Mouse (Mus musculus) forebrain, embryonic 15.5 days (tissue): ENCODE data around the gene Ezh1. TPM values are rescaled to one million over a fixed set of nuclear protein-coding genes. Genes with fewer than 3 reads are reported as not detected.

Experiments
- ATAC-seq: fragments of 200-750 bp; cut with Nextera tagmentation; replicated peaks from 2 replicates; pipeline ENCODE4 v1.8.0; 2017; ENCODE audit warnings: mild to moderate bottlenecking, moderate TSS enrichment, moderate library complexity
- H3K27ac ChIP-seq: fragments of 300-500 bp; sonication (generic); replicated peaks from 2 replicates; pipeline ENCODE4 v1.5.1; 2015; ENCODE audit warnings: mild to moderate bottlenecking, inconsistent platforms
- H3K27me3 ChIP-seq: fragments of 300-500 bp; sonication (generic); 2 replicates; pipeline ENCODE4 v1.6.1; 2015; ENCODE audit warnings: inconsistent platforms
- H3K36me3 ChIP-seq: fragments of 300-500 bp; sonication (generic); 2 replicates; pipeline ENCODE4 v1.6.1; 2015; ENCODE audit warnings: mild to moderate bottlenecking, inconsistent platforms
- H3K4me1 ChIP-seq: fragments of 300-500 bp; sonication (generic); 2 replicates; pipeline ENCODE4 v1.6.1; 2015; ENCODE audit warnings: inconsistent platforms
- H3K4me2 ChIP-seq: fragments of 300-500 bp; sonication (generic); replicated peaks from 2 replicates; pipeline ENCODE4 v1.6.1; 2015; ENCODE audit warnings: mild to moderate bottlenecking, inconsistent platforms
- H3K4me3 ChIP-seq: fragments of 300-500 bp; sonication (generic); 2 replicates; pipeline ENCODE4 v1.5.1; 2015; ENCODE audit warnings: mild to moderate bottlenecking, inconsistent platforms
- H3K9ac ChIP-seq: fragments of 300-500 bp; sonication (generic); replicated peaks from 2 replicates; pipeline ENCODE4 v1.6.1; 2015; ENCODE audit warnings: mild to moderate bottlenecking, inconsistent platforms
- H3K9me3 ChIP-seq: fragments of 300-500 bp; sonication (generic); 2 replicates; pipeline ENCODE4 v1.6.1; 2016; ENCODE audit warnings: inconsistent platforms
- WGBS: fragments of 180-500 bp; shearing (Covaris S2); methylation state at CpG from one replicate; pipeline ENCODE4 v1.1.7; 2015; ENCODE audit warnings: mixed read lengths; 5-methylcytosine and 5-hydroxymethylcytosine counted together
- polyA plus RNA-seq: library from polyadenylated mRNA; unstranded; fragments of >200 nt; fragmentation: Nextera tagmentation; extraction: Ambion mirVana; gene quantifications from 2 replicates; pipeline ENCODE4 v1.2.1, GENCODE M21; 2015

The Ezh1 gene
- polyA plus RNA-seq, 1 experiment from 2014 or later = 19.6 TPM

GRCm38 (mm10) chr11:101174851-101175628, 51.2 kb downstream of the Ezh1 start, which contains the start of gene Ccr10:
TSS of gene Ccr10 (minus strand) at chr11:101175443.
- Histone ChIP-seq H3K36me3 (no peaks in the 10 kb centered on the region), H3K4me1 (peaks cover 67% of the 10 kb centered on the region), H3K9ac (peak within 1 kb of the TSS; percentile 42), H3K4me3 (peak within 1 kb of the TSS; percentile 39), H3K4me2 (peak within 1 kb of the TSS; percentile 77), H3K9me3 (no peaks in the 10 kb centered on the region), H3K27me3 (peaks cover 39% of the 10 kb centered on the region), H3K27ac (no peak within 1 kb of the TSS)
- ATAC-seq = no peak
- 22% methylated on average over 14 of the region's 14 CpGs for WGBS

GRCm38 (mm10) chr11:101174389-101174745, 51.9 kb downstream of the Ezh1 start:
- Histone ChIP-seq H3K36me3 (no peaks in the 10 kb centered on the region), H3K9me3 (no peaks in the 10 kb centered on the region), H3K27ac (no peak overlapping the region), H3K9ac (peak overlapping the region; percentile 42), H3K4me1 (peaks cover 74% of the 10 kb centered on the region), H3K4me2 (peak overlapping the region; percentile 77), H3K27me3 (peaks cover 45% of the 10 kb centered on the region), H3K4me3 (peak overlapping the region; percentile 39)
- ATAC-seq = no peak
- WGBS = 35% methylated on average over 9 of the region's 9 CpGs

GRCm38 (mm10) chr11:101173631-101174388, 52.5 kb downstream of the Ezh1 start:
- under 1% methylated on average over 61 of the region's 61 CpGs for WGBS
- H3K27ac ChIP-seq = peak overlapping the region; percentile 42; the same call in 1 of the 2 replicates
- peaks cover 50% of the 10 kb centered on the region for H3K27me3 ChIP-seq

GRCm38 (mm10) chr11:101173112-101173511, 53.2 kb downstream of the Ezh1 start:
- peaks cover 79% of the 10 kb centered on the region for H3K4me1 ChIP-seq
- peak overlapping the region; percentile 39; the same call in 1 of the 2 replicates for H3K4me3 ChIP-seq
- WGBS = 6% methylated on average over 11 of the region's 11 CpGs
- H3K9me3 ChIP-seq = no peaks in the 10 kb centered on the region
- no peaks in the 10 kb centered on the region for H3K36me3 ChIP-seq
- peak overlapping the region; percentile 77 for H3K4me2 ChIP-seq
- H3K27ac ChIP-seq = no peak overlapping the region
- H3K27me3 ChIP-seq = peaks cover 50% of the 10 kb centered on the region
- no peak for ATAC-seq
- no peak overlapping the region for H3K9ac ChIP-seq

More at GRCm38 (mm10) chr11:101173631-101174388, 52.5 kb downstream of the Ezh1 start:
- Histone ChIP-seq H3K4me1 (peaks cover 79% of the 10 kb centered on the region), H3K36me3 (no peaks in the 10 kb centered on the region), H3K4me3 (peak overlapping the region; percentile 39), H3K9ac (peak overlapping the region; percentile 42), H3K4me2 (peak overlapping the region; percentile 77), H3K9me3 (no peaks in the 10 kb centered on the region)
- ATAC-seq = peak; percentile 51

GRCm38 (mm10) chr11:101172434-101172815, 53.8 kb downstream of the Ezh1 start:
- Histone ChIP-seq H3K27me3 (peaks cover 50% of the 10 kb centered on the region), H3K4me2 (peak overlapping the region; percentile 80), H3K36me3 (no peaks in the 10 kb centered on the region), H3K4me1 (peaks cover 76% of the 10 kb centered on the region), H3K9ac (peak overlapping the region; percentile 46), H3K9me3 (no peaks in the 10 kb centered on the region), H3K27ac (peak overlapping the region; percentile 74), H3K4me3 (peak overlapping the region; percentile 50)
- WGBS = 4% methylated on average over 4 of the region's 5 CpGs
- no peak for ATAC-seq

GRCm38 (mm10) chr11:101171721-101172433, 54.4 kb downstream of the Ezh1 start:
- peak; percentile 63 for ATAC-seq
- peak overlapping the region; percentile 50 for H3K4me3 ChIP-seq
- 0% methylated on average over 31 of the region's 31 CpGs for WGBS
- H3K9ac ChIP-seq = peak overlapping the region; percentile 46
- H3K36me3 ChIP-seq = no peaks in the 10 kb centered on the region
- H3K4me1 ChIP-seq = peaks cover 71% of the 10 kb centered on the region
- no peaks in the 10 kb centered on the region for H3K9me3 ChIP-seq
- H3K4me2 ChIP-seq = peak overlapping the region; percentile 80
- H3K27ac ChIP-seq = peak overlapping the region; percentile 74
- peaks cover 50% of the 10 kb centered on the region for H3K27me3 ChIP-seq

- Histone ChIP-seq H3K4me1 (peaks cover 62% of the 10 kb centered on the region), H3K27me3 (peaks cover 51% of the 10 kb centered on the region), H3K4me3 (peak within 1 kb of the TSS; percentile 78), H3K36me3 (no peaks in the 10 kb centered on the region), H3K4me2 (peak within 1 kb of the TSS; percentile 80), H3K9ac (peak within 1 kb of the TSS; percentile 63), H3K9me3 (no peaks in the 10 kb centered on the region), H3K27ac (peak within 1 kb of the TSS; percentile 74)
- under 1% methylated on average over 46 of the region's 50 CpGs for WGBS
- peak; percentile 96 for ATAC-seq
Observed at GRCm38 (mm10) chr11:101170811-101171610, 55.3 kb downstream of the Ezh1 start, which contains the start of gene Plekhh3. TSS of gene Plekhh3 (minus strand) at chr11:101171351.

- Histone ChIP-seq H3K27ac (peak within 1 kb of the TSS; percentile 73), H3K4me2 (peak within 1 kb of the TSS; percentile 80), H3K4me3 (peak within 1 kb of the TSS; percentile 78), H3K27me3 (peaks cover 53% of the 10 kb centered on the region), H3K4me1 (peaks cover 57% of the 10 kb centered on the region), H3K36me3 (no peaks in the 10 kb centered on the region), H3K9me3 (no peaks in the 10 kb centered on the region), H3K9ac (peak within 1 kb of the TSS; percentile 63)
- 0% methylated on average over 35 of the region's 35 CpGs for WGBS
- no peak for ATAC-seq
Observed at GRCm38 (mm10) chr11:101170354-101170810, 55.9 kb downstream of the Ezh1 start, which contains the start of gene Cntnap1. TSS of gene Cntnap1 (plus strand) at chr11:101170523.

GRCm38 (mm10) chr11:101169301-101170107, 56.8 kb downstream of the Ezh1 start:
- no peak overlapping the region for H3K27ac ChIP-seq
- peak overlapping the region; percentile 78 for H3K4me3 ChIP-seq
- H3K9me3 ChIP-seq = no peaks in the 10 kb centered on the region
- peaks cover 58% of the 10 kb centered on the region for H3K27me3 ChIP-seq
- H3K4me1 ChIP-seq = peaks cover 54% of the 10 kb centered on the region
- peak overlapping the region; percentile 63; the same call in 1 of the 2 replicates for H3K9ac ChIP-seq
- no peaks in the 10 kb centered on the region for H3K36me3 ChIP-seq
- WGBS = 9% methylated on average over 17 of the region's 17 CpGs
- peak overlapping the region; percentile 80 for H3K4me2 ChIP-seq
- ATAC-seq = no peak

GRCm38 (mm10) chr11:101168301-101168980, 57.8 kb downstream of the Ezh1 start:
- Histone ChIP-seq H3K27me3 (peaks cover 63% of the 10 kb centered on the region), H3K9ac (no peak overlapping the region), H3K27ac (no peak overlapping the region), H3K4me3 (no peak overlapping the region), H3K4me1 (peaks cover 51% of the 10 kb centered on the region), H3K36me3 (0 out of 2 replicates have a peak, but pooled peaks cover 3% of the 10 kb centered on the region), H3K9me3 (no peaks in the 10 kb centered on the region), H3K4me2 (no peak overlapping the region)
- ATAC-seq = no peak
- WGBS = 63% methylated on average over 18 of the region's 18 CpGs
